Mouse (Mus musculus) olfactory bulb, adult 2 months (tissue): Measurements from ENCODE around the gene Insl5.

ENCODE experiments used
- CTCF ChIP-seq: fragments of 200-500 bp; IDR thresholded peaks from 2 replicates; pipeline ENCODE4 v1.5.1; 2012; ENCODE audit warnings: low read depth, mild to moderate bottlenecking, low read length, moderate library complexity; ENCODE audit not compliant: insufficient read depth
- POLR2A ChIP-seq: fragments of 200-500 bp; IDR thresholded peaks from 2 replicates; pipeline ENCODE4 v1.6.1; 2012; ENCODE audit warnings: mild to moderate bottlenecking, low read depth, low read length, moderate library complexity; ENCODE audit not compliant: insufficient read depth

- TF ChIP-seq CTCF: no peak
- TF ChIP-seq POLR2A: no peak
Observed at GRCm38 (mm10) chr4:102987325-102987724, 39.3 kb downstream of the Insl5 start.
